Mouse (Mus musculus): Measurements from ENCODE around the gene Fmr1.
"Not testable (repeated sequence)": the region's sequence is repeated elsewhere in the genome, so short reads cannot be mapped to it uniquely, and the experiment has no call there.

Fmr1 gene

GRCm38 (mm10) chrX:68678333-68678740 is at the start of gene Fmr1:
Gene Fmr1, plus strand, starts transcription at chrX:68678541.
- DNase-seq (ENCODE audit: low read depth, low spot score): peak; percentile 92

- no peak for DNase-seq (ENCODE audit: low read depth, low spot score)
Observed at GRCm38 (mm10) chrX:68641603-68642002, 36.7 kb upstream of the Fmr1 start.

- DNase-seq (ENCODE audit: low read depth, low spot score): no peak
Observed at GRCm38 (mm10) chrX:68645154-68645919, 33.0 kb upstream of the Fmr1 start.

- DNase-seq (ENCODE audit: low read depth, low spot score): no peak
Observed at GRCm38 (mm10) chrX:68677508-68677907, 833 bp upstream of the Fmr1 start.

GRCm38 (mm10) chrX:68678815-68679486 is 610 bp downstream of the Fmr1 start:
- peak; percentile 30 for DNase-seq (ENCODE audit: low read depth, low spot score)

- no peak for DNase-seq (ENCODE audit: low read depth, low spot score)
Observed at GRCm38 (mm10) chrX:68684706-68685105, 6.4 kb downstream of the Fmr1 start.

- not testable (repeated sequence) for DNase-seq (ENCODE audit: low read depth, low spot score)
Observed at GRCm38 (mm10) chrX:68691936-68692335, 13.6 kb downstream of the Fmr1 start.

GRCm38 (mm10) chrX:68736902-68737301 is 58.6 kb downstream of the Fmr1 start:
- DNase-seq (ENCODE audit: low read depth, low spot score): no peak

GRCm38 (mm10) chrX:68740088-68740487 is 61.7 kb downstream of the Fmr1 start:
- no peak for DNase-seq (ENCODE audit: low read depth, low spot score)

GRCm38 (mm10) chrX:68761606-68762005 is 83.3 kb downstream of the Fmr1 start, which contains the start of gene Fmr1nb:
Gene Fmr1nb, plus strand, starts transcription at chrX:68761839.
- DNase-seq (ENCODE audit: low read depth, low spot score): no peak
